Mouse (Mus musculus): ENCODE results near the gene Dock4. TPM values are rescaled to one million over a fixed set of nuclear protein-coding genes. Genes with fewer than 3 reads are reported as not detected.

Dock4 gene
- total and polyA plus RNA-seq, 3 experiments = 0.26 to 0.67 (median 0.38) TPM

- no peak overlapping the region for H3K4me3 ChIP-seq (replicated peaks in 1 of 3; ENCODE audit: low read depth in 2 of 3, low read length in 2 of 3, poor library complexity in 1 of 3)
- no peak overlapping the region for H3K9ac ChIP-seq (ENCODE audit: insufficient read depth, low read depth)
- H3K27ac ChIP-seq (ENCODE audit: insufficient read depth, low read depth) = no peak overlapping the region
- no peaks in the 10 kb centered on the region for H3K79me2 ChIP-seq (replicated peaks; ENCODE audit: control insufficient read depth, extremely low read depth, insufficient read depth, poor library complexity, severe bottlenecking)
- in situ Hi-C loops (cut with MboI; ENCODE audit: low pct_ligation_motif_present, low pct_unique_long_range_greater_than_20kb, low sequenced_read_pairs) (no loop called here), dilution Hi-C loops (cut with MboI; ENCODE audit: extremely low pct_ligation_motif_present, extremely low pct_unique_long_range_greater_than_20kb, low sequenced_read_pairs) (no loop called here)
- no peak overlapping the region for H3K4me2 ChIP-seq (ENCODE audit: insufficient read depth, low read depth, poor library complexity, severe bottlenecking)
- no peaks in the 10 kb centered on the region for H3K4me1 ChIP-seq (ENCODE audit: control insufficient read depth in 1 of 2, insufficient read depth in 2 of 2)
- H3K36me3 ChIP-seq (replicated peaks in 1 of 2; ENCODE audit: control insufficient read depth in 1 of 2, insufficient read depth in 1 of 2, low read length in 1 of 2) = no peaks in the 10 kb centered on the region
- no peak for TF ChIP-seq CTCF (conservative IDR thresholded peaks at IDR 0.05 in 1 of 2, IDR thresholded peaks at IDR 0.05 in 1 of 2; ENCODE audit: low read depth in 2 of 2, low read length in 2 of 2)
- TF ChIP-seq ZKSCAN1 (IDR thresholded peaks at IDR 0.05; ENCODE audit: borderline replicate concordance, low read depth, low read length) = no peak
- TF ChIP-seq CHD1 (IDR thresholded peaks at IDR 0.05; ENCODE audit: low read depth, low read length) = no peak
- no peak for TF ChIP-seq SMC3 (IDR thresholded peaks at IDR 0.05; ENCODE audit: low read depth, low read length)
- no peak for TF ChIP-seq PAX5 (IDR thresholded peaks at IDR 0.05; ENCODE audit: low read length)
- no peak for TF ChIP-seq MAZ (IDR thresholded peaks at IDR 0.05; ENCODE audit: low read depth, low read length)
- TF ChIP-seq JUN (IDR thresholded peaks at IDR 0.05; ENCODE audit: insufficient read depth, low read depth, low read length) = no peak
- TF ChIP-seq RCOR1 (conservative IDR thresholded peaks at IDR 0.05; ENCODE audit: low read depth, low read length) = no peak
- no peak for TF ChIP-seq ELF1 (IDR thresholded peaks at IDR 0.05; ENCODE audit: low read depth, low read length)
- TF ChIP-seq IRF4 (IDR thresholded peaks at IDR 0.05; ENCODE audit: low read depth, low read length) = no peak
- no peak for TF ChIP-seq MEF2A (IDR thresholded peaks at IDR 0.05; ENCODE audit: borderline replicate concordance, low read depth, low read length)
- TF ChIP-seq GABPA (IDR thresholded peaks at IDR 0.05; ENCODE audit: insufficient replicate concordance, low read depth, low read length) = no peak
- no peak for TF ChIP-seq MAX (IDR thresholded peaks at IDR 0.05; ENCODE audit: low read length)
- no peak for TF ChIP-seq KAT2A (IDR thresholded peaks at IDR 0.05; ENCODE audit: insufficient replicate concordance, low read length)
- no peak for TF ChIP-seq ZC3H11A (IDR thresholded peaks at IDR 0.05; ENCODE audit: low read depth, low read length)
- TF ChIP-seq MAFK (IDR thresholded peaks at IDR 0.05; ENCODE audit: insufficient replicate concordance, low read length) = no peak
- TF ChIP-seq ZMIZ1 (IDR thresholded peaks at IDR 0.05; ENCODE audit: low read depth, low read length) = no peak
- TF ChIP-seq CHD2 (IDR thresholded peaks at IDR 0.05; ENCODE audit: low read length) = no peak
- TF ChIP-seq NELFE (IDR thresholded peaks at IDR 0.05; ENCODE audit: low read depth, low read length) = no peak
- no peaks in the 10 kb centered on the region for H3K9me3 ChIP-seq (replicated peaks; ENCODE audit: low read length)
- no peaks in the 10 kb centered on the region for H3K27me3 ChIP-seq (replicated peaks)
- DNase-seq (ENCODE audit: extremely low read depth) = no peak
Measured at GRCm38 (mm10) chr12:40564261-40564660, 118.5 kb downstream of the Dock4 start.

DNA sequence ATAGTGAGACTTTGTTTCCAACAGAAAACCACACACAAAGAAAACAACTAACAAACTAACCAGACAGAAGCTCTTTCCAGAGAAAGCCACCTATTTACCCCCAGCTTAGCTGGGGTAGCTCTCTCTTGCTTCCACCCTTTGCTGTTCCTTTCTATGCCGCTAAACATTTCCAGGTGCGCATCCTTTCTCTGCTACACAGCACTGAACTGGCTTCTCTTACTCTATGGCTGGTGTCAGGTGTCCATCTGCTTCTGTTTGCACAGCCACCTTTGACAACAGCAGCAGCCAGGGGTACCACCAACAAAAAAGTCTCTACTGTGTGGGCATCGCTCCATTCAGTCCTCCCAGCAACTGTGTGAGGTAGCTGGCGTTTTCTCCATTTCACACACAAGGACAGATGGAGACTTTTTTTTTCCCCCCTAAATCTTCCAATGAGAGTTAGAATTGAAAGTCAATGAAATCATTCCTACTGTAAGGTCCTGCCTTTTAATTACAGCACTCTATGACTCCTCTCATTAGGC lies 122.7 kb downstream of the Dock4 start:
- Histone ChIP-seq H3K79me2 (replicated peaks; ENCODE audit: control insufficient read depth, extremely low read depth, insufficient read depth, poor library complexity, severe bottlenecking) (no peaks in the 10 kb centered on the region), H3K9ac (ENCODE audit: insufficient read depth, low read depth) (no peak overlapping the region), H3K27me3 (replicated peaks) (no peaks in the 10 kb centered on the region), H3K27ac (ENCODE audit: insufficient read depth, low read depth) (no peak overlapping the region), H3K9me3 (replicated peaks; ENCODE audit: low read length) (no peaks in the 10 kb centered on the region), H3K4me2 (ENCODE audit: insufficient read depth, low read depth, poor library complexity, severe bottlenecking) (no peak overlapping the region), H3K36me3 (replicated peaks in 1 of 2; ENCODE audit: control insufficient read depth in 1 of 2, insufficient read depth in 1 of 2, low read length in 1 of 2) (no peaks in the 10 kb centered on the region), H3K4me3 (replicated peaks in 1 of 3; ENCODE audit: low read depth in 2 of 3, low read length in 2 of 3, poor library complexity in 1 of 3) (no peak overlapping the region), H3K4me1 (ENCODE audit: control insufficient read depth in 1 of 2, insufficient read depth in 2 of 2) (no peaks in the 10 kb centered on the region)
- TF ChIP-seq BHLHE40 (IDR thresholded peaks at IDR 0.05; ENCODE audit: low read depth, low read length) (no peak), SMC3 (IDR thresholded peaks at IDR 0.05; ENCODE audit: low read depth, low read length) (no peak), MAFK (IDR thresholded peaks at IDR 0.05; ENCODE audit: insufficient replicate concordance, low read length) (no peak), NELFE (IDR thresholded peaks at IDR 0.05; ENCODE audit: low read depth, low read length) (no peak), MAZ (IDR thresholded peaks at IDR 0.05; ENCODE audit: low read depth, low read length) (no peak), E2F4 (IDR thresholded peaks at IDR 0.05; ENCODE audit: insufficient replicate concordance, low read depth, low read length) (no peak), SIN3A (IDR thresholded peaks at IDR 0.05; ENCODE audit: low read length) (no peak), ETS1 (conservative IDR thresholded peaks at IDR 0.05; ENCODE audit: low read depth, low read length) (no peak), PAX5 (IDR thresholded peaks at IDR 0.05; ENCODE audit: low read length) (no peak)
- in situ Hi-C loops (cut with MboI; ENCODE audit: low pct_ligation_motif_present, low pct_unique_long_range_greater_than_20kb, low sequenced_read_pairs) = no loop called here
- DNase-seq (ENCODE audit: extremely low read depth) = no peak
- dilution Hi-C loops (cut with MboI; ENCODE audit: extremely low pct_ligation_motif_present, extremely low pct_unique_long_range_greater_than_20kb, low sequenced_read_pairs) = no loop called here

All from CH12.LX (cell line).